Mouse (Mus musculus) lung, postnatal 36 days (tissue): ENCODE results near the gene Cd52.

ENCODE experiments used
- DNase-seq: peaks from one replicate; pipeline ENCODE4 v3.0.0; 2022; ENCODE audit warnings: mixed read lengths

Gene Cd52

GRCm38 (mm10) chr4:134089029-134089428 is 5.9 kb downstream of the Cd52 start:
- no peak for DNase-seq

GRCm38 (mm10) chr4:134087412-134087811 is 7.5 kb downstream of the Cd52 start:
- DNase-seq: peak; percentile 59

GRCm38 (mm10) chr4:134084999-134085398 is 9.9 kb downstream of the Cd52 start:
- no peak for DNase-seq

GRCm38 (mm10) chr4:134082460-134082859 is 12.4 kb downstream of the Cd52 start:
- no peak for DNase-seq

- DNase-seq: peak; percentile 92
Measured at GRCm38 (mm10) chr4:134081730-134082386, 13.0 kb downstream of the Cd52 start.

- no peak for DNase-seq
Measured at GRCm38 (mm10) chr4:134080674-134081073, 14.2 kb downstream of the Cd52 start.

GRCm38 (mm10) chr4:134078694-134079093 is 16.2 kb downstream of the Cd52 start:
- DNase-seq: peak; percentile 78

GRCm38 (mm10) chr4:134068793-134069580 is 25.9 kb downstream of the Cd52 start:
- DNase-seq: no peak

- DNase-seq: peak; percentile 42
Measured at GRCm38 (mm10) chr4:134067833-134068544, 26.9 kb downstream of the Cd52 start.

GRCm38 (mm10) chr4:134067383-134067782 is 27.5 kb downstream of the Cd52 start:
- DNase-seq: no peak

GRCm38 (mm10) chr4:134065431-134066004 is 29.4 kb downstream of the Cd52 start:
- peak; percentile 47 for DNase-seq

GRCm38 (mm10) chr4:134062561-134062960 is 32.3 kb downstream of the Cd52 start:
- DNase-seq: no peak

- DNase-seq: no peak
Measured at GRCm38 (mm10) chr4:134061944-134062446, 32.9 kb downstream of the Cd52 start.

- DNase-seq: no peak
Measured at GRCm38 (mm10) chr4:134061166-134061830, 33.6 kb downstream of the Cd52 start.

GRCm38 (mm10) chr4:134060135-134060865 is 34.6 kb downstream of the Cd52 start, which contains the start of gene Crybg2:
Crybg2 (plus strand) TSS chr4:134060815.
- DNase-seq: no peak

GRCm38 (mm10) chr4:134058908-134059307 is 36.0 kb downstream of the Cd52 start:
- DNase-seq: no peak

GRCm38 (mm10) chr4:134058166-134058715 is 36.6 kb downstream of the Cd52 start:
- DNase-seq: no peak

GRCm38 (mm10) chr4:134053538-134053937 is 41.3 kb downstream of the Cd52 start, which contains the start of gene Zfp683:
Zfp683 (plus strand) TSS chr4:134053838.
- DNase-seq: no peak

GRCm38 (mm10) chr4:134052560-134052959 is 42.3 kb downstream of the Cd52 start:
- DNase-seq: no peak

GRCm38 (mm10) chr4:134051912-134052311 is 43.0 kb downstream of the Cd52 start:
- no peak for DNase-seq

GRCm38 (mm10) chr4:134047648-134048047 is 47.2 kb downstream of the Cd52 start:
- DNase-seq: no peak
